Mouse (Mus musculus) cerebellum, postnatal 4 days (tissue): ENCODE data around the gene Osbp.
A peak's percentile ranks its signal among the peaks of the same experiment; 100 is the strongest.
"Not testable (repeated sequence)": the region's sequence is repeated elsewhere in the genome, so short reads cannot be mapped to it uniquely, and the experiment has no call there.

Source experiments
- DNase-seq, 2 experiments: peaks; one replicate each; pipeline ENCODE4 v3.0.0; 2022; ENCODE audit warnings: low spot score in 2 of 2, mixed read lengths in 1 of 2

Osbp gene

GRCm38 (mm10) chr19:11965023-11965942 is at the start of gene Osbp:
TSS of gene Osbp (plus strand) at chr19:11965941.
- DNase-seq: peak; percentile 96 to 99

GRCm38 (mm10) chr19:11922068-11922467 is 43.7 kb upstream of the Osbp start:
- DNase-seq: no peak

- not testable (repeated sequence) for DNase-seq
Measured at GRCm38 (mm10) chr19:11922515-11922914, 43.2 kb upstream of the Osbp start.

- DNase-seq: no peak
Measured at GRCm38 (mm10) chr19:11926380-11926779, 39.4 kb upstream of the Osbp start.

GRCm38 (mm10) chr19:11928025-11928748 is 37.6 kb upstream of the Osbp start:
- DNase-seq: no peak

- DNase-seq: not testable (repeated sequence)
Measured at GRCm38 (mm10) chr19:11946460-11946859, 19.3 kb upstream of the Osbp start.

GRCm38 (mm10) chr19:11949878-11950277 is 15.9 kb upstream of the Osbp start:
- no peak for DNase-seq

- no peak for DNase-seq
Measured at GRCm38 (mm10) chr19:11950747-11951146, 15.0 kb upstream of the Osbp start.

- DNase-seq: no peak
Measured at GRCm38 (mm10) chr19:11954206-11954605, 11.5 kb upstream of the Osbp start.

- DNase-seq: no peak
Measured at GRCm38 (mm10) chr19:11956636-11957035, 9.1 kb upstream of the Osbp start.

- no peak for DNase-seq
Measured at GRCm38 (mm10) chr19:11957396-11957795, 8.3 kb upstream of the Osbp start.

GRCm38 (mm10) chr19:11957846-11958245 is 7.9 kb upstream of the Osbp start:
- no peak for DNase-seq

GRCm38 (mm10) chr19:11964266-11964665 is 1.5 kb upstream of the Osbp start:
- no peak for DNase-seq

- DNase-seq: peak; percentile 32 to 50
Measured at GRCm38 (mm10) chr19:11966201-11966636, 478 bp downstream of the Osbp start.

- no peak for DNase-seq
Measured at GRCm38 (mm10) chr19:11969155-11970050, 3.7 kb downstream of the Osbp start.

- DNase-seq: no peak
Measured at GRCm38 (mm10) chr19:11973511-11974222, 7.9 kb downstream of the Osbp start.

GRCm38 (mm10) chr19:11974223-11974540 is 8.4 kb downstream of the Osbp start:
- no peak for DNase-seq

GRCm38 (mm10) chr19:11975683-11976082 is 9.9 kb downstream of the Osbp start:
- DNase-seq: no peak

- no peak for DNase-seq
Measured at GRCm38 (mm10) chr19:11977363-11977762, 11.6 kb downstream of the Osbp start.

GRCm38 (mm10) chr19:11980471-11980870 is 14.7 kb downstream of the Osbp start:
- no peak for DNase-seq

GRCm38 (mm10) chr19:11984614-11985013 is 18.9 kb downstream of the Osbp start:
- not testable (repeated sequence) for DNase-seq
